Mouse (Mus musculus): Measurements from ENCODE around the gene S100a3. TPM values are rescaled to one million over a fixed set of nuclear protein-coding genes. Genes with fewer than 3 reads are reported as not detected.

S100a3 gene
- polyA plus RNA-seq, 1 experiment from 2014 or later: not detected

DNA sequence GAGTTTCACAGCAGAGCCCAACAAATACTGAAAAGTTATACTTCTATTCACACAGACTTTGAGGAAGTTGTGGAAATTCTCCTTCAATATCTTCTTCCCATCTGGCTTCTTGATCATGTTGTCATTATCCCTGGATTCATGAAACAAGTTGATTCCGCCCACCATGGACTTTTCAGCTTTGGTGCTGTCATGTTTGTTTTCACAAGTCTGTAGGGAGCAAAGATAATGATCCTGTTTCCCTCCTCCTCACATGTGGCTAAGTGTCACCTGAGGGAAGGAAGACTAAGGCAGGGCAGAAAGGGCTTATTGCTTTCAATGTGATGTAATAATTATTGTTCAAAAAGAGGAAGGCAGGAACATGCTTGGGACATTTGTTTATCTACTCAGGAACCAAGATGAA, 86.9 kb downstream of the S100a3 start:
- no peak overlapping the region for H3K4me2 ChIP-seq (ENCODE audit: low read depth, severe bottlenecking)
- DNase-seq (ENCODE audit: low spot score) (no peak), ATAC-seq (ENCODE audit: insufficient number of reproducible peaks, low FRiP score, low TSS enrichment, low read depth) (no peak)
- H3K9me3 ChIP-seq (ENCODE audit: control insufficient read depth, low read length): no peaks in the 10 kb centered on the region
- H3K27ac ChIP-seq (replicated peaks; ENCODE audit: low read depth, low read length): no peak overlapping the region
- no peak overlapping the region for H3K4me3 ChIP-seq (ENCODE audit: low read depth, low read length)
- no peak overlapping the region for H3K9ac ChIP-seq (ENCODE audit: low read length)
- WGBS: 88% methylated on average over 1 of the region's 1 CpGs
- no peaks in the 10 kb centered on the region for H3K36me3 ChIP-seq (ENCODE audit: control insufficient read depth, insufficient read depth, low read length)
- H3K4me1 ChIP-seq (ENCODE audit: control insufficient read depth, insufficient read depth, low read length): no peaks in the 10 kb centered on the region
- H3K27me3 ChIP-seq (ENCODE audit: control insufficient read depth, insufficient read depth, low read length): no peaks in the 10 kb centered on the region

DNA sequence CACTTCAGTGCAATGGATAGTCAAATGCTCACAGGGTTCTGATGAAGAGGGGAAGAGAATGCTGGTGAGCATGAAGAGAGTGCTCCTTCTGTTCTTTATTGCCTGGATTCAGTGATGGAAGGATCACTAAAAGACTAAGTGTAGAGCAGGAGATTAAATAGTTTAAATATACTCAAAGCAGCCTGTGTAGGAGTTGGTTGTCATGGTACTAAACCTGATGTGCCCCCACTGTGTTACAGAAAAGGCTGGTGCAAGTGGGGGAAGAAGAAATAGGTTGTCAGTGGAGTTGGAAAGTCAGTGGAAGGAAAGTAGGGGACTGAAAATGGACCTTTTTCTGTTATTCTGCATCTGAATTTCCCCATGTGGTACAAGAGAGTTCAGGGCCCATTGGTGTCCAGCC, 88.6 kb downstream of the S100a3 start:
- no peak overlapping the region for H3K9ac ChIP-seq (ENCODE audit: low read length)

DNA sequence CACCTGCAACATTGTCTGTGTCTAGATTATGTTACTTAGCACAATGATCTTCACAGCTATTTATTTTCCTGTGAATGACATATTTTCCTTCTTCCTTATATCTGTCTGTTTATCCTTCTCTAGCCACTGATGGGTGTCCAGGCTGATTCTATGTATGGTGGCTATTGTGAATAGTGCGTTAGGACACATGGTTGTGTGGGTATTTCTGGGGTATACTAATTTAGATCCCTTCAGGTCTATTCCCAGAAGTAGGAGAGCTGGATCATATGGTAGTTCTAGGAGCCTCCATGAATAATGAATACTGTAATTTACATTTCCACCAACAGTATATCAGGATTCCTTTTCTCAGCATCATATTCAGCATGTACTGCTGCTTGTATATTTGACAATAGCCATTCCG, 89.5 kb downstream of the S100a3 start:
- no peak for DNase-seq (ENCODE audit: low spot score)
- H3K4me1 ChIP-seq (ENCODE audit: control insufficient read depth, insufficient read depth, low read length): no peaks in the 10 kb centered on the region
- no peaks in the 10 kb centered on the region for H3K27me3 ChIP-seq (ENCODE audit: control insufficient read depth, insufficient read depth, low read length)
- no peak for ATAC-seq (ENCODE audit: insufficient number of reproducible peaks, low FRiP score, low TSS enrichment, low read depth)
- H3K4me3 ChIP-seq (ENCODE audit: low read depth, low read length): no peak overlapping the region
- H3K36me3 ChIP-seq (ENCODE audit: control insufficient read depth, insufficient read depth, low read length): no peaks in the 10 kb centered on the region
- no peak overlapping the region for H3K27ac ChIP-seq (replicated peaks; ENCODE audit: low read depth, low read length)
- no peak overlapping the region for H3K9ac ChIP-seq (ENCODE audit: low read length)
- WGBS: 92% methylated on average over 2 of the region's 2 CpGs
- H3K4me2 ChIP-seq (ENCODE audit: low read depth, severe bottlenecking): no peak overlapping the region
- no peaks in the 10 kb centered on the region for H3K9me3 ChIP-seq (ENCODE audit: control insufficient read depth, low read length)

More for the DNA sequence above, 88.6 kb downstream of the S100a3 start:
- Histone ChIP-seq H3K9me3 (ENCODE audit: control insufficient read depth, low read length) (no peaks in the 10 kb centered on the region), H3K4me2 (ENCODE audit: low read depth, severe bottlenecking) (no peak overlapping the region), H3K4me3 (ENCODE audit: low read depth, low read length) (no peak overlapping the region), H3K4me1 (ENCODE audit: control insufficient read depth, insufficient read depth, low read length) (no peaks in the 10 kb centered on the region), H3K27ac (replicated peaks; ENCODE audit: low read depth, low read length) (no peak overlapping the region), H3K27me3 (ENCODE audit: control insufficient read depth, insufficient read depth, low read length) (no peaks in the 10 kb centered on the region), H3K36me3 (ENCODE audit: control insufficient read depth, insufficient read depth, low read length) (no peaks in the 10 kb centered on the region)
- DNase-seq (ENCODE audit: low spot score) (no peak), ATAC-seq (ENCODE audit: insufficient number of reproducible peaks, low FRiP score, low TSS enrichment, low read depth) (no peak)

Other genes starting within 250 kb of the S100a3 start
- 24.0 and 28.7 TPM in 2 replicates for gene Slc27a3, start 170.6 kb upstream of the S100a3 start, polyA plus RNA-seq (2014; fragmentation: Nextera tagmentation; extraction: Ambion mirVana)
- gene Ints3, start 127.0 kb upstream of the S100a3 start, polyA plus RNA-seq (2014; fragmentation: Nextera tagmentation; extraction: Ambion mirVana): 47.2 and 56.7 TPM in 2 replicates
- gene Npr1, start 94.7 kb upstream of the S100a3 start, polyA plus RNA-seq (2014; fragmentation: Nextera tagmentation; extraction: Ambion mirVana): 2.0 and 2.3 TPM in 2 replicates
- 377 and 385 TPM in 2 replicates for gene Ilf2, start 84.5 kb upstream of the S100a3 start, polyA plus RNA-seq (2014; fragmentation: Nextera tagmentation; extraction: Ambion mirVana)
- gene Snapin, start 69.5 kb upstream of the S100a3 start, polyA plus RNA-seq (2014; fragmentation: Nextera tagmentation; extraction: Ambion mirVana): 60.5 and 63.6 TPM in 2 replicates
- 125 and 129 TPM in 2 replicates for gene Chtop, start 51.1 kb upstream of the S100a3 start, polyA plus RNA-seq (2014; fragmentation: Nextera tagmentation; extraction: Ambion mirVana)
- gene S100a1, start 46.2 kb upstream of the S100a3 start, polyA plus RNA-seq (2014; fragmentation: Nextera tagmentation; extraction: Ambion mirVana): 4.6 and 7.3 TPM in 2 replicates
- gene S100a13, start 46.1 kb upstream of the S100a3 start, polyA plus RNA-seq (2014; fragmentation: Nextera tagmentation; extraction: Ambion mirVana): 11.8 and 12.6 TPM in 2 replicates
- gene S100a14, start 33.7 kb upstream of the S100a3 start, polyA plus RNA-seq (2014; fragmentation: Nextera tagmentation; extraction: Ambion mirVana): not detected in 2 replicates
- 36.6 and 42.1 TPM in 2 replicates for gene S100a16, start 23.3 kb upstream of the S100a3 start, polyA plus RNA-seq (2014; fragmentation: Nextera tagmentation; extraction: Ambion mirVana)
- gene S100a2, start 29.7 kb downstream of the S100a3 start, polyA plus RNA-seq (2014; fragmentation: Nextera tagmentation; extraction: Ambion mirVana): not detected in 2 replicates
- gene Gm42674, start 41.3 kb downstream of the S100a3 start, polyA plus RNA-seq (2014; fragmentation: Nextera tagmentation; extraction: Ambion mirVana): not detected in 2 replicates
- 0.72 and 1.0 TPM in 2 replicates for gene S100a4, start 43.2 kb downstream of the S100a3 start, polyA plus RNA-seq (2014; fragmentation: Nextera tagmentation; extraction: Ambion mirVana)
- not detected in 2 replicates for gene S100a5, start 47.9 kb downstream of the S100a3 start, polyA plus RNA-seq (2014; fragmentation: Nextera tagmentation; extraction: Ambion mirVana)
- gene S100a6, start 52.3 kb downstream of the S100a3 start, polyA plus RNA-seq (2014; fragmentation: Nextera tagmentation; extraction: Ambion mirVana): 14.5 and 17.5 TPM in 2 replicates
- not detected in 2 replicates for gene S100a7a, start 93.4 kb downstream of the S100a3 start, polyA plus RNA-seq (2014; fragmentation: Nextera tagmentation; extraction: Ambion mirVana)
- 3.7 TPM in 2 replicates for gene S100a8, start 108.4 kb downstream of the S100a3 start, polyA plus RNA-seq (2014; fragmentation: Nextera tagmentation; extraction: Ambion mirVana)
- gene S100a9, start 135.1 kb downstream of the S100a3 start, polyA plus RNA-seq (2014; fragmentation: Nextera tagmentation; extraction: Ambion mirVana): 1.5 and 2.3 TPM in 2 replicates
- gene Pglyrp4, start 166.3 kb downstream of the S100a3 start, polyA plus RNA-seq (2014; fragmentation: Nextera tagmentation; extraction: Ambion mirVana): not detected in 2 replicates
- not detected in 2 replicates for gene Gm5849, start 217.3 kb downstream of the S100a3 start, polyA plus RNA-seq (2014; fragmentation: Nextera tagmentation; extraction: Ambion mirVana)

Data from limb, embryonic 11.5 days (tissue).